Mouse (Mus musculus) small intestine, adult 2 months (tissue): ENCODE results near the gene Mrpl4. TPM values are rescaled to one million over a fixed set of nuclear protein-coding genes. Genes with fewer than 3 reads are reported as not detected.

Experiments used
- H3K27ac ChIP-seq: fragments of 200-500 bp; 2 replicates; pipeline ENCODE4 v1.5.1; 2012; ENCODE audit warnings: low read depth, low read length, control low read depth, inconsistent platforms; ENCODE audit not compliant: insufficient read depth
- H3K27me3 ChIP-seq: fragments of 200-500 bp; 2 replicates; pipeline ENCODE4 v1.6.1; 2012; ENCODE audit warnings: mild to moderate bottlenecking, moderate library complexity, low read length, inconsistent platforms; ENCODE audit not compliant: control insufficient read depth, insufficient read depth
- H3K36me3 ChIP-seq: fragments of 200-500 bp; 2 replicates; pipeline ENCODE4 v1.6.1; 2012; ENCODE audit warnings: mild to moderate bottlenecking, low read length, control low read depth, inconsistent platforms; ENCODE audit not compliant: control insufficient read depth, insufficient read depth
- H3K4me1 ChIP-seq: fragments of 200-500 bp; 2 replicates; pipeline ENCODE4 v1.6.1; 2012; ENCODE audit warnings: low read length, inconsistent platforms, mixed read lengths; ENCODE audit not compliant: control insufficient read depth, insufficient read depth, insufficient read length
- H3K4me3 ChIP-seq: fragments of 200-500 bp; 2 replicates; pipeline ENCODE4 v1.5.1; 2012; ENCODE audit warnings: low read depth, mild to moderate bottlenecking, control low read depth, inconsistent platforms, low read length, moderate library complexity
- CTCF ChIP-seq: fragments of 200-500 bp; IDR thresholded peaks from 2 replicates; pipeline ENCODE4 v1.5.1; 2012; ENCODE audit warnings: low read depth, mild to moderate bottlenecking, control low read depth, inconsistent platforms, low read length, moderate library complexity, mixed read lengths; ENCODE audit not compliant: insufficient replicate concordance, insufficient read length; ENCODE audit errors: extremely low read depth
- POLR2A ChIP-seq: fragments of 200-500 bp; IDR thresholded peaks from 2 replicates; pipeline ENCODE4 v1.6.1; 2012; ENCODE audit warnings: low read depth, mild to moderate bottlenecking, control low read depth, inconsistent platforms, low read length, moderate library complexity
- WGBS: fragments of 180-500 bp; shearing (Covaris S2); methylation state at CpG from one replicate; pipeline ENCODE4 v1.1.7; 2018; 5-methylcytosine and 5-hydroxymethylcytosine counted together
- polyA plus RNA-seq: library from polyadenylated mRNA; depleted of rRNA; stranded (reverse); fragments of >200 nt; gene quantifications from 2 replicates; pipeline ENCODE4 v1.2.3, GENCODE M21; 2012; rRNA removed

The Mrpl4 gene
- polyA plus RNA-seq, result 81.8 and 143 TPM in 2 replicates

- peak; percentile 81 for TF ChIP-seq POLR2A
- TF ChIP-seq CTCF, result no peak
- Histone ChIP-seq H3K4me3 (peak within 1 kb of the TSS; percentile 96), H3K27ac (peak within 1 kb of the TSS; percentile 82), H3K27me3 (no peaks in the 10 kb centered on the region), H3K36me3 (peaks cover 27% of the 10 kb centered on the region), H3K4me1 (peaks cover 4% of the 10 kb centered on the region; the same call in 1 of the 2 replicates)
- WGBS, result under 1% methylated on average over 72 of the region's 72 CpGs
Observed at GRCm38 (mm10) chr9:21002627-21003551, at the start of gene Mrpl4. Gene Mrpl4 (plus strand): TSS chr9:21002738.

- no peak for TF ChIP-seq POLR2A
- no peak for TF ChIP-seq CTCF
- H3K27ac ChIP-seq, result no peak overlapping the region
- no peak overlapping the region for H3K4me3 ChIP-seq
- H3K27me3 ChIP-seq, result no peaks in the 10 kb centered on the region
- no peaks in the 10 kb centered on the region; the same call in 1 of the 2 replicates for H3K4me1 ChIP-seq
- 29% methylated on average over 3 of the region's 3 CpGs for WGBS
- H3K36me3 ChIP-seq, result no peaks in the 10 kb centered on the region
Observed at GRCm38 (mm10) chr9:20956989-20957388, 45.5 kb upstream of the Mrpl4 start.

- TF ChIP-seq CTCF (no peak), POLR2A (no peak)
- H3K4me1 ChIP-seq, result no peaks in the 10 kb centered on the region; the same call in 1 of the 2 replicates
- H3K27ac ChIP-seq, result no peak within 1 kb of the TSS
- WGBS, result 90% methylated on average over 2 of the region's 2 CpGs
- no peaks in the 10 kb centered on the region for H3K27me3 ChIP-seq
- H3K36me3 ChIP-seq, result no peaks in the 10 kb centered on the region
- no peak within 1 kb of the TSS for H3K4me3 ChIP-seq
Observed at GRCm38 (mm10) chr9:20959430-20959938, 43.1 kb upstream of the Mrpl4 start, which contains the start of gene Dnmt1. Gene Dnmt1 (minus strand): TSS chr9:20959888.

- H3K36me3 ChIP-seq, result no peaks in the 10 kb centered on the region
- H3K4me3 ChIP-seq, result no peak overlapping the region
- H3K27me3 ChIP-seq, result no peaks in the 10 kb centered on the region
- no peak overlapping the region for H3K27ac ChIP-seq
- no peaks in the 10 kb centered on the region; the same call in 1 of the 2 replicates for H3K4me1 ChIP-seq
- 56% methylated on average over 9 of the region's 9 CpGs for WGBS
- no peak for TF ChIP-seq CTCF
- no peak for TF ChIP-seq POLR2A
Observed at GRCm38 (mm10) chr9:20961557-20961956, 41.0 kb upstream of the Mrpl4 start.

GRCm38 (mm10) chr9:20965606-20966005 is 36.9 kb upstream of the Mrpl4 start:
- H3K36me3 ChIP-seq, result no peaks in the 10 kb centered on the region
- H3K4me3 ChIP-seq, result no peak overlapping the region
- H3K27me3 ChIP-seq, result no peaks in the 10 kb centered on the region
- 81% methylated on average over 4 of the region's 4 CpGs for WGBS
- no peak overlapping the region for H3K27ac ChIP-seq
- TF ChIP-seq POLR2A, result no peak
- no peak for TF ChIP-seq CTCF
- H3K4me1 ChIP-seq, result no peaks in the 10 kb centered on the region; the same call in 1 of the 2 replicates

GRCm38 (mm10) chr9:20966008-20966407 is 36.5 kb upstream of the Mrpl4 start:
- TF ChIP-seq CTCF (no peak), POLR2A (no peak)
- 87% methylated on average over 3 of the region's 3 CpGs for WGBS
- H3K27ac ChIP-seq, result no peak overlapping the region
- H3K4me3 ChIP-seq, result no peak overlapping the region
- H3K4me1 ChIP-seq, result no peaks in the 10 kb centered on the region; the same call in 1 of the 2 replicates
- H3K27me3 ChIP-seq, result no peaks in the 10 kb centered on the region
- no peaks in the 10 kb centered on the region for H3K36me3 ChIP-seq

GRCm38 (mm10) chr9:20966747-20967146 is 35.8 kb upstream of the Mrpl4 start:
- H3K4me3 ChIP-seq, result no peak overlapping the region
- H3K36me3 ChIP-seq, result no peaks in the 10 kb centered on the region
- 77% methylated on average over 5 of the region's 5 CpGs for WGBS
- no peak overlapping the region for H3K27ac ChIP-seq
- no peaks in the 10 kb centered on the region for H3K27me3 ChIP-seq
- TF ChIP-seq CTCF, result no peak
- no peak for TF ChIP-seq POLR2A
- no peaks in the 10 kb centered on the region for H3K4me1 ChIP-seq
